Mouse (Mus musculus) CH12.LX (cell line): Measurements from ENCODE around the gene Srgap3.

Experiments
- CTCF ChIP-seq, 2 experiments: IDR thresholded peaks in 1 of 2; conservative IDR thresholded peaks in 1 of 2; 2 replicates each; pipeline ENCODE4 v1.5.1; 2011 to 2012; ENCODE audit warnings: low read depth in 2 of 2, low read length in 2 of 2, improper control_type of control experiment in 1 of 2, inconsistent platforms in 1 of 2, mild to moderate bottlenecking in 1 of 2, moderate library complexity in 1 of 2
- MAFK ChIP-seq: IDR thresholded peaks from 2 replicates; pipeline ENCODE4 v1.6.1; 2011; ENCODE audit warnings: low read length, improper control_type of control experiment; ENCODE audit not compliant: insufficient replicate concordance
- POLR2A ChIP-seq: IDR thresholded peaks from 2 replicates; pipeline ENCODE4 v1.6.1; 2011; ENCODE audit warnings: low read depth, mild to moderate bottlenecking, improper control_type of control experiment, low read length
- UBTF ChIP-seq: IDR thresholded peaks from 2 replicates; pipeline ENCODE4 v1.6.1; 2012; ENCODE audit warnings: low read depth, mild to moderate bottlenecking, inconsistent platforms, low read length, improper control_type of control experiment, moderate library complexity
- ZKSCAN1 ChIP-seq: IDR thresholded peaks from 2 replicates; pipeline ENCODE4 v1.6.1; 2012; ENCODE audit warnings: low read depth, inconsistent platforms, low read length, improper control_type of control experiment, borderline replicate concordance

DNA sequence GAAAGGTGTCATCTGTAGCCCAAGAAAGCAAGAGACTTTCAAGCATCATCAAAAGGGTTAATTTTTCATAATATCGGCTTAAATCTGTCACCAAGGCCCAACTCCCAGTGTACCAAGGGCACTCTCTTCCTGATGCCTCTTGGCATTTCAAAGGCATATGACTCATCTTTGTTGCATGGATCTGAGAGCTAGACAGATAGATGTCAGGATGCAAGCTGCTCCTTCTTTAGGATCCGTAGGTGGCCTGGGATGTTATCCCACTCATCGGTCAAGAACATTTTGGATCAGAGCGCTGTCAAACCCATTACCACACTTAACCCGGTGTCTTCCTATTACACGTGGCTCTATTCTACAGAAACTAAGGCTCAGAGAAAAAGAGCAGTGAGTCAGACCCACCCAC lies 192.1 kb downstream of the Srgap3 start:
- TF ChIP-seq UBTF, result no peak
- TF ChIP-seq CTCF (conservative IDR thresholded peaks at IDR 0.05 in 1 of 2, IDR thresholded peaks at IDR 0.05 in 1 of 2; ENCODE audit: low read depth in 2 of 2, low read length in 2 of 2), result no peak
- TF ChIP-seq MAFK, result no peak
- TF ChIP-seq ZKSCAN1, result no peak
- TF ChIP-seq POLR2A, result no peak
